In the genomic region with DNA sequence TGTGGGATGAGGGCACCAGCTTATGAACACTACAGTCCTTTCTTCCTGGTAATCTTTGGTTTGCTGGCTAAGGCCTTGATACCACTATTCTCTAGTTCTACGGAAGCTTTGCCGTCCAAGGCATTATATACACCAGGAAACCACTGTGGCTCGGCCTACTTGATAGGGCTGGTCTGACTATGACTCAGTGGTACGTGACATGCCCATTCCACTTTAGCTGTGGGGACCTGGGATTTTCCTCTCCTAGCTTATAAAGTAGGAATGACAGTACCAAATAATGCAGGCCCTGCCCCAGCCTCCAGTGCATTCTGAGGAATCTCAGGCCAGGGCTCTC, we compare ENCODE assay signal across 18 mouse cellular contexts. TPM values are rescaled to one million over a fixed set of nuclear protein-coding genes. Genes with fewer than 3 reads are reported as not detected.
DNase-seq lines count a peak whose midpoint lies in the region; ATAC-seq lines count a peak whose summit lies in the region.
"Had no signal": no experiment of that assay in that cellular context is flagged by ENCODE, and none has a peak within 500 bp of the region (broad histone marks: within the 10 kb centered on the region; RNA-seq: fewer than 3 reads in every experiment).

No protein-coding gene starts in this region.

- no peak overlapping the region for H3K4me2 ChIP-seq in heart, embryonic 12.5 days
- H3K4me2 ChIP-seq in intestine, embryonic 16.5 days (ENCODE audit: low read depth, low read length) = no peak overlapping the region
- H3K4me2 ChIP-seq: embryonic facial prominence, embryonic 12.5 days; lung, embryonic 14.5 days; midbrain, embryonic 11.5 days; neural tube, embryonic 15.5 days had no signal

- 75% methylated on average over 4 of the region's 4 CpGs for WGBS in heart, embryonic 12.5 days
- WGBS in intestine, embryonic 16.5 days = 67% methylated on average over 4 of the region's 4 CpGs

- no peak for ATAC-seq in heart, embryonic 12.5 days (ENCODE audit: insufficient number of reproducible peaks, low FRiP score)
- ATAC-seq in megakaryocyte, adult 5-6 weeks (ENCODE audit: poor library complexity, severe bottlenecking) = no peak
- ATAC-seq in intestine, embryonic 16.5 days = peak; percentile 78

- no peak overlapping the region for H3K4me3 ChIP-seq in heart, embryonic 12.5 days
- peak overlapping the region; percentile 85 for H3K4me3 ChIP-seq in megakaryocyte, embryonic 14.5 days (replicated peaks)
- no peak overlapping the region for H3K4me3 ChIP-seq in intestine, embryonic 16.5 days (ENCODE audit: low read length)
- H3K4me3 ChIP-seq: embryonic facial prominence, embryonic 12.5 days; heart, embryonic 15.5 days; hindbrain, embryonic 10.5 days; limb, embryonic 10.5 days; neural tube, embryonic 15.5 days had no signal

- DNase-seq in heart, adult 8-10 months (ENCODE audit: low spot score) = no peak
- DNase-seq in cerebellum, adult 11 months = no peak
- no peak for DNase-seq in left cerebral cortex, adult 11 months (ENCODE audit: low spot score)
- no peak for DNase-seq in cerebellum, postnatal 36 days
- DNase-seq: adrenal gland, postnatal 25 days; gastrocnemius, postnatal 25 days; layer of hippocampus, postnatal 36 days; lung, embryonic 14.5 days had no signal

- H3K9ac ChIP-seq in heart, embryonic 12.5 days = no peak overlapping the region
- no peak overlapping the region for H3K9ac ChIP-seq in intestine, embryonic 16.5 days (ENCODE audit: low read depth, low read length)
- H3K9ac ChIP-seq: embryonic facial prominence, embryonic 12.5 days; heart, embryonic 15.5 days; lung, embryonic 14.5 days; neural tube, embryonic 15.5 days had no signal

- peaks cover 36% of the 10 kb centered on the region for H3K36me3 ChIP-seq in heart, embryonic 12.5 days
- peaks cover 88% of the 10 kb centered on the region for H3K36me3 ChIP-seq in megakaryocyte, embryonic 14.5 days (replicated peaks; ENCODE audit: low read length)
- no peaks in the 10 kb centered on the region for H3K36me3 ChIP-seq in intestine, embryonic 16.5 days (ENCODE audit: control insufficient read depth, insufficient read depth, low read length)

- no peaks in the 10 kb centered on the region for H3K9me3 ChIP-seq in heart, embryonic 12.5 days (replicated peaks)
- H3K9me3 ChIP-seq in megakaryocyte, embryonic 14.5 days = no peaks in the 10 kb centered on the region
- no peaks in the 10 kb centered on the region for H3K9me3 ChIP-seq in intestine, embryonic 16.5 days (ENCODE audit: control insufficient read depth, low read length)
- H3K9me3 ChIP-seq: embryonic facial prominence, embryonic 12.5 days; heart, embryonic 15.5 days; hindbrain, embryonic 10.5 days; limb, embryonic 10.5 days; neural tube, embryonic 15.5 days had no signal

- H3K4me1 ChIP-seq in heart, embryonic 12.5 days (replicated peaks) = peaks cover 17% of the 10 kb centered on the region
- peaks cover 100% of the 10 kb centered on the region for H3K4me1 ChIP-seq in megakaryocyte, embryonic 14.5 days
- H3K4me1 ChIP-seq in intestine, embryonic 16.5 days (ENCODE audit: control insufficient read depth, insufficient read depth, low read length) = 0 out of 2 replicates have a peak, but pooled peaks cover 2% of the 10 kb centered on the region
- H3K4me1 ChIP-seq: embryonic facial prominence, embryonic 12.5 days; hindbrain, embryonic 10.5 days; limb, embryonic 10.5 days; neural tube, embryonic 15.5 days had no signal

- peak overlapping the region; percentile 3; the same call in 1 of the 2 replicates for H3K27ac ChIP-seq in heart, embryonic 12.5 days (ENCODE audit: poor library complexity, severe bottlenecking)
- peak overlapping the region; percentile 73 for H3K27ac ChIP-seq in intestine, embryonic 16.5 days (ENCODE audit: low read length)
- H3K27ac ChIP-seq: embryonic facial prominence, embryonic 12.5 days; heart, embryonic 15.5 days; hindbrain, embryonic 10.5 days; limb, embryonic 10.5 days; neural tube, embryonic 15.5 days had no signal

- no peaks in the 10 kb centered on the region for H3K27me3 ChIP-seq in heart, embryonic 12.5 days (replicated peaks)
- no peaks in the 10 kb centered on the region for H3K27me3 ChIP-seq in megakaryocyte, embryonic 14.5 days (replicated peaks)
- H3K27me3 ChIP-seq in intestine, embryonic 16.5 days (replicated peaks; ENCODE audit: control insufficient read depth, insufficient read depth, low read length) = no peaks in the 10 kb centered on the region
- H3K27me3 ChIP-seq: embryonic facial prominence, embryonic 12.5 days; heart, embryonic 15.5 days; neural tube, embryonic 15.5 days had no signal

RNA-seq across cellular contexts. Expression of a gene that starts 6.9 kb away (rescaled TPM):
- polyA plus RNA-seq in heart, embryonic 12.5 days (2016; fragmentation: Nextera tagmentation; extraction: Ambion mirVana) = 3.3 and 3.9 TPM in 2 replicates
- 1 to 10 TPM; 1.7 to 3.8 (median 2.3) TPM for total RNA-seq in heart, adult 8-10 months (2022)
- polyA plus RNA-seq in megakaryocyte, embryonic 14.5 days (2012; ENCODE audit: insufficient read depth, low replicate concordance) = 1.8 and 3.0 TPM in 2 replicates
- total RNA-seq in megakaryocyte, adult 5-6 weeks (2015) = 16.1 and 21.2 TPM in 2 replicates
- 17.0 and 29.6 TPM in 2 replicates for total RNA-seq in megakaryocyte, adult 5-6 weeks (2017)
- polyA plus RNA-seq in intestine, embryonic 16.5 days (2015; fragmentation: Nextera tagmentation; extraction: Ambion mirVana) = 4.3 and 4.6 TPM in 2 replicates
